Mouse (Mus musculus) lung, embryonic 14.5 days (tissue): ENCODE data around the gene Gm37240. TPM values are rescaled to one million over a fixed set of nuclear protein-coding genes. Genes with fewer than 3 reads are reported as not detected.

Experiments
- ATAC-seq: fragments of 200-750 bp; cut with Nextera tagmentation; 2 replicates; pipeline ENCODE4 v1.8.0; 2017; ENCODE audit warnings: mild to moderate bottlenecking, moderate TSS enrichment, moderate library complexity; ENCODE audit not compliant: insufficient read depth
- DNase-seq: peaks from one replicate; pipeline ENCODE4 v3.0.0-alpha.2; 2015
- H3K27ac ChIP-seq: fragments of 300-500 bp; sonication (generic); 2 replicates; pipeline ENCODE4 v1.5.1; 2014; ENCODE audit warnings: low read depth, mild to moderate bottlenecking, moderate library complexity
- H3K27me3 ChIP-seq: fragments of 300-500 bp; sonication (generic); 2 replicates; pipeline ENCODE4 v1.6.1; 2014; ENCODE audit warnings: low read length, control low read depth; ENCODE audit not compliant: insufficient read depth
- H3K36me3 ChIP-seq: fragments of 300-500 bp; sonication (generic); 2 replicates; pipeline ENCODE4 v1.6.1; 2014; ENCODE audit warnings: control low read depth; ENCODE audit not compliant: insufficient read depth
- H3K4me1 ChIP-seq: fragments of 300-500 bp; sonication (generic); 2 replicates; pipeline ENCODE4 v1.6.1; 2014; ENCODE audit warnings: antibody characterized with exemption, control low read depth; ENCODE audit not compliant: insufficient read depth
- H3K4me2 ChIP-seq: fragments of 300-500 bp; sonication (generic); 2 replicates; pipeline ENCODE4 v1.6.1; 2014; ENCODE audit warnings: mild to moderate bottlenecking
- H3K4me3 ChIP-seq: fragments of 300-500 bp; sonication (generic); 2 replicates; pipeline ENCODE4 v1.5.1; 2014; ENCODE audit warnings: low read depth, low read length
- H3K9ac ChIP-seq: fragments of 300-500 bp; sonication (generic); 2 replicates; pipeline ENCODE4 v1.6.1; 2014
- H3K9me3 ChIP-seq: fragments of 300-500 bp; sonication (generic); 2 replicates; pipeline ENCODE4 v1.6.1; 2016; ENCODE audit warnings: low read depth, low read length, control low read depth
- CTCF ChIP-seq: IDR thresholded peaks from 2 replicates; pipeline ENCODE4 v1.5.1; 2016; ENCODE audit warnings: antibody characterized with exemption, low read depth
- WGBS: fragments of 180-500 bp; shearing (Covaris S2); extraction: QIAGEN DNeasy Blood & Tissue Kit; methylation state at CpG from one replicate; pipeline ENCODE4 v1.1.7; 2014; 5-methylcytosine and 5-hydroxymethylcytosine counted together
- polyA plus RNA-seq: library from polyadenylated mRNA; unstranded; fragments of >200 nt; fragmentation: Nextera tagmentation; extraction: Ambion mirVana; gene quantifications from 2 replicates; pipeline ENCODE4 v1.2.1, GENCODE M21; 2014

Gene Gm37240
- polyA plus RNA-seq, 1 experiment from 2014 or later: 4.5 TPM

- 82% methylated on average over 7 of the region's 7 CpGs for WGBS
- H3K27me3 ChIP-seq: no peaks in the 10 kb centered on the region
- ATAC-seq (no peak), DNase-seq (no peak)
- TF ChIP-seq CTCF: no peak
- H3K4me2 ChIP-seq: no peak overlapping the region
- no peak overlapping the region for H3K9ac ChIP-seq
- no peaks in the 10 kb centered on the region for H3K9me3 ChIP-seq
- 0 out of 2 replicates have a peak, but pooled peaks cover 8% of the 10 kb centered on the region for H3K4me1 ChIP-seq
- H3K27ac ChIP-seq: no peak overlapping the region
- no peak overlapping the region for H3K4me3 ChIP-seq
- H3K36me3 ChIP-seq: no peaks in the 10 kb centered on the region
Observed at GRCm38 (mm10) chr3:85337881-85338754, 549.2 kb downstream of the Gm37240 start.

DNA sequence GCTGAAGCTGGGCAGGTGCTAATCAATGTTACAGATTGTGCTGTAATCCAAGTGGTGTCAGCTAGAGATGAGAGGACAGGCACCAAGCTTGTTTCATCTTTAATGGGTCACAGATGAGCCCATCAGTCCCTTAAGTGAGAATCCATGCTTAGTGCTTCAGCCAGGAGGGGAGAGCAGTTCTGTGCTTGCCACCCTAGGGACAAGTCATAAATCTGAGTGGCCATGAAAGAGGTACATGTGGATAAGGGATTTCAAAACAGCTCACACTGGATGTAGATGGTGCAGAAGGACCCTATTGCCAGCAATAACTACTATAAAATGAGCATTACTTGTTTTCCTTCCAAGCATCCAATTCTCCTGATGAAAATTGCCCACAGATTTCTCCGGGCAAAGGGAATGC lies 551.8 kb downstream of the Gm37240 start:
- Histone ChIP-seq H3K27ac (no peak overlapping the region), H3K27me3 (no peaks in the 10 kb centered on the region), H3K4me2 (no peak overlapping the region), H3K4me1 (0 out of 2 replicates have a peak, but pooled peaks cover under 1% of the 10 kb centered on the region), H3K9me3 (no peaks in the 10 kb centered on the region), H3K4me3 (no peak overlapping the region), H3K36me3 (no peaks in the 10 kb centered on the region), H3K9ac (no peak overlapping the region)
- DNase-seq (no peak), ATAC-seq (no peak)
- no peak for TF ChIP-seq CTCF
- 88% methylated on average over 1 of the region's 1 CpGs for WGBS

GRCm38 (mm10) chr3:85332276-85332675 lies 555.0 kb downstream of the Gm37240 start:
- DNase-seq (no peak), ATAC-seq (no peak)
- 82% methylated on average over 4 of the region's 4 CpGs for WGBS
- TF ChIP-seq CTCF: no peak
- H3K4me3 ChIP-seq: no peak overlapping the region
- no peaks in the 10 kb centered on the region for H3K9me3 ChIP-seq
- H3K27me3 ChIP-seq: no peaks in the 10 kb centered on the region
- H3K36me3 ChIP-seq: no peaks in the 10 kb centered on the region
- H3K4me2 ChIP-seq: no peak overlapping the region
- H3K9ac ChIP-seq: no peak overlapping the region
- H3K27ac ChIP-seq: no peak overlapping the region
- no peaks in the 10 kb centered on the region for H3K4me1 ChIP-seq

- no peaks in the 10 kb centered on the region for H3K9me3 ChIP-seq
- no peak for TF ChIP-seq CTCF
- ATAC-seq (no peak), DNase-seq (no peak)
- no peak overlapping the region for H3K27ac ChIP-seq
- no peaks in the 10 kb centered on the region for H3K36me3 ChIP-seq
- H3K27me3 ChIP-seq: no peaks in the 10 kb centered on the region
- no peak overlapping the region for H3K4me3 ChIP-seq
- no peak overlapping the region for H3K9ac ChIP-seq
- WGBS: 81% methylated on average over 5 of the region's 5 CpGs
- H3K4me2 ChIP-seq: no peak overlapping the region
- no peaks in the 10 kb centered on the region for H3K4me1 ChIP-seq
Observed at GRCm38 (mm10) chr3:85318256-85318655, 569.1 kb downstream of the Gm37240 start.

- DNase-seq (no peak), ATAC-seq (no peak)
- Histone ChIP-seq H3K9ac (no peak overlapping the region), H3K27me3 (no peaks in the 10 kb centered on the region), H3K4me2 (no peak overlapping the region), H3K36me3 (no peaks in the 10 kb centered on the region), H3K4me3 (no peak overlapping the region), H3K9me3 (no peaks in the 10 kb centered on the region), H3K4me1 (no peaks in the 10 kb centered on the region), H3K27ac (no peak overlapping the region)
- WGBS: 95% methylated on average over 4 of the region's 4 CpGs
- no peak for TF ChIP-seq CTCF
Observed at GRCm38 (mm10) chr3:85317306-85317705, 570.0 kb downstream of the Gm37240 start.

DNA sequence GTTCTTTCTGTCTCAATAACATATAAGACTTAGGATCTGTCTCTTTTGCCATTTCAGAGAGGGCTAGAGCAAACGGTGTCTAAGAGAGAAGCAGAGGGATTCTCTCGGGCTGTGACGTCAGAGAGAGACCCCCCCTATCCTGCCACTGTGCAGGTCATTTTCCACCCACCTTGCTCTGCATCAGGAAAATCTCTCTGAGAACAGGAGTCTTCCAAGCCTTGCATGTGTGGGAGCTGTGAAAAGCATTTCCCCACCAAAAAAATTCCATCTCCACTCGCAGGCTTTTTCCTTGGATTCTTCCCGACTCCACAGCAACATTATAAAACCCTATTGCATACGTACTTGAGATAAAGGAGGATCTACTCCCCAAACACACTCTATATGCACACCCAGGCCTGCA lies 572.4 kb downstream of the Gm37240 start:
- WGBS: 85% methylated on average over 6 of the region's 6 CpGs
- no peak for ATAC-seq
- Histone ChIP-seq H3K9ac (no peak overlapping the region), H3K4me2 (no peak overlapping the region), H3K36me3 (no peaks in the 10 kb centered on the region), H3K4me3 (no peak overlapping the region), H3K27me3 (no peaks in the 10 kb centered on the region), H3K9me3 (no peaks in the 10 kb centered on the region), H3K4me1 (no peaks in the 10 kb centered on the region), H3K27ac (no peak overlapping the region)
- TF ChIP-seq CTCF: no peak
- DNase-seq: no peak

DNA sequence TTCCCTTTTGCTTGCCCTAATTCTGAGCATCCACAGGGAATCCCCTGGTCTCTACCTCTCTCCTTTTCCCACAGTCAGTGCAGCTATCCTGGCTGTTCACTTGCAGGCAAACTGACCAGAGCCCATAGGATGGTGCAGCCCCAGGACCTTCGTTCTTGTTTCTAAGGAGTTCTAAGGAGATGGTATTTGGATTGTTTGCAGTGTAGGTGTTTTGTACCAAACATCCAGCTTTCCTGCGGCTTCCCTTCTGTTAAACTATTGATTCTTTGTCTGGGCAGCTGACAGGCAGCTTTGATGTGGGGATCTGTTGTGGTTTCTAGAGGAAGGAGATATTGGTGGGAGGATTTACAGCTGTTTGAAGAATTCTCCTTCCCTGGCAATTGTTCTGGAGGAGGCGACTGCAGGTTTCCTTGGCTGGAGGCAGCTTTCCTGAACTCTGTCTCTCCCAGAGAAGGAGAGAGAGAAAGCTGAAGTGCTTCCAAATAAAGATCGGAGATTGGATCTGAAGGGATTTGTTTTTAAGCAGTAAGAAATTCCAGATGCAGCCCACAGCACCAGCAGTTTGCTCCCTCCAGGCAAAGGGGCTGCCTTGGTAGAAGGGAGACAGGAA lies 573.6 kb downstream of the Gm37240 start:
- H3K4me2 ChIP-seq: no peak overlapping the region
- no peaks in the 10 kb centered on the region for H3K36me3 ChIP-seq
- H3K27me3 ChIP-seq: no peaks in the 10 kb centered on the region
- no peaks in the 10 kb centered on the region for H3K9me3 ChIP-seq
- no peak for DNase-seq
- no peaks in the 10 kb centered on the region for H3K4me1 ChIP-seq
- 26% methylated on average over 4 of the region's 4 CpGs for WGBS
- no peak overlapping the region for H3K27ac ChIP-seq
- no peak for TF ChIP-seq CTCF
- H3K9ac ChIP-seq: no peak overlapping the region
- ATAC-seq: no peak
- H3K4me3 ChIP-seq: no peak overlapping the region
